Mouse (Mus musculus): ENCODE data around the gene March6. TPM values are rescaled to one million over a fixed set of nuclear protein-coding genes. Genes with fewer than 3 reads are reported as not detected.

March6 gene
- polyA plus RNA-seq, 1 experiment = 23.8 TPM

GRCm38 (mm10) chr15:31413662-31414061 lies 117.2 kb downstream of the March6 start:
- no peak for DNase-seq
- Histone ChIP-seq H3K4me1 (ENCODE audit: control insufficient read depth, insufficient read depth, low read length) (peaks cover 12% of the 10 kb centered on the region), H3K4me3 (replicated peaks; ENCODE audit: extremely low read depth, low read depth, low read length) (no peak overlapping the region)
- 94% methylated on average over 6 of the region's 6 CpGs for WGBS
- TF ChIP-seq CTCF (IDR thresholded peaks at IDR 0.05; ENCODE audit: insufficient read depth, low read length) (no peak), POLR2A (IDR thresholded peaks at IDR 0.05; ENCODE audit: borderline replicate concordance, extremely low read depth, low read depth, low read length) (no peak)

GRCm38 (mm10) chr15:31412933-31413332 lies 117.9 kb downstream of the March6 start:
- peak; percentile 36 for DNase-seq
- WGBS = 8% methylated on average over 3 of the region's 3 CpGs
- H3K4me1 ChIP-seq (ENCODE audit: control insufficient read depth, insufficient read depth, low read length) = peaks cover 11% of the 10 kb centered on the region
- TF ChIP-seq CTCF (IDR thresholded peaks at IDR 0.05; ENCODE audit: insufficient read depth, low read length) (no peak), POLR2A (IDR thresholded peaks at IDR 0.05; ENCODE audit: borderline replicate concordance, extremely low read depth, low read depth, low read length) (no peak)
- no peak overlapping the region for H3K4me3 ChIP-seq (replicated peaks; ENCODE audit: extremely low read depth, low read depth, low read length)

DNA sequence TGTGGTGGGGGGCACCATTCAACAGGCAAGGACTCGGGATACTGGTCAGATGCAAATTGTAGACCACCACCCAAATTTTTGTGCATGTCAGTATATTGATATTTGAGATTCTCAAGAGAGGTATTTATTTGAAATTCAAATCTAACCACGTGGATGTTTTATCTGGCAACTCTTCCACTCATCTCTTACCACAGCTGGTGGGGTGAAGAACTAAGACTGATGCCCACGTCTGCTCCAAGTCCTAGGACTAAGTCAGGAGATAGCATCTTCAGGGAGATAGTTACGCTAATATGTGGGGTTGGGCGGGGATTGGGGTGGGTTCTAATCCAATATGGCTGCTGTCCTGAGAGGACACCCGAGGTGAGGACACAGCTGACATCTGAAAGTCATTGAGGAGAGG lies 118.4 kb downstream of the March6 start:
- H3K4me3 ChIP-seq (replicated peaks; ENCODE audit: extremely low read depth, low read depth, low read length) = no peak overlapping the region
- no peak for DNase-seq
- no peak for TF ChIP-seq CTCF (IDR thresholded peaks at IDR 0.05; ENCODE audit: insufficient read depth, low read length)
- TF ChIP-seq POLR2A (IDR thresholded peaks at IDR 0.05; ENCODE audit: borderline replicate concordance, extremely low read depth, low read depth, low read length) = no peak
- H3K4me1 ChIP-seq (ENCODE audit: control insufficient read depth, insufficient read depth, low read length) = peaks cover 11% of the 10 kb centered on the region
- WGBS = 66% methylated on average over 6 of the region's 6 CpGs

GRCm38 (mm10) chr15:31407490-31407889 lies 123.4 kb downstream of the March6 start:
- no peak for TF ChIP-seq POLR2A (IDR thresholded peaks at IDR 0.05; ENCODE audit: borderline replicate concordance, extremely low read depth, low read depth, low read length)
- 57% methylated on average over 4 of the region's 4 CpGs for whole genome bisulfite sequencing
- Histone ChIP-seq H3K4me3 (replicated peaks; ENCODE audit: extremely low read depth, low read depth, low read length) (no peak overlapping the region), H3K4me1 (ENCODE audit: control insufficient read depth, insufficient read depth, low read length) (peaks cover 3% of the 10 kb centered on the region; the same call in 1 of the 2 replicates)
- no peak for DNase-seq

GRCm38 (mm10) chr15:31406881-31407280 lies 124.0 kb downstream of the March6 start:
- WGBS = 75% methylated on average over 5 of the region's 5 CpGs
- no peak overlapping the region for H3K4me3 ChIP-seq (replicated peaks; ENCODE audit: extremely low read depth, low read depth, low read length)
- TF ChIP-seq POLR2A (IDR thresholded peaks at IDR 0.05; ENCODE audit: borderline replicate concordance, extremely low read depth, low read depth, low read length) (no peak), CTCF (IDR thresholded peaks at IDR 0.05; ENCODE audit: insufficient read depth, low read length) (no peak)
- no peaks in the 10 kb centered on the region; the same call in 1 of the 2 replicates for H3K4me1 ChIP-seq (ENCODE audit: control insufficient read depth, insufficient read depth, low read length)
- DNase-seq = no peak

Other genes with a start within 250 kb of the March6 start
- 39.4 and 42.2 TPM in 2 replicates for gene Ankrd33b, start 163.3 kb downstream of the March6 start, polyA plus RNA-seq (2012; rRNA removed)
- 2.1 and 2.4 TPM in 2 replicates for gene Ropn1l, start 77.3 kb downstream of the March6 start, polyA plus RNA-seq (2012; rRNA removed)
- 20.6 and 34.1 TPM in 2 replicates for gene Cmbl, start 34.3 kb upstream of the March6 start, polyA plus RNA-seq (2012; rRNA removed)
- 50.0 and 75.7 TPM in 2 replicates for gene Cct5, start 70.8 kb upstream of the March6 start, polyA plus RNA-seq (2012; rRNA removed)
- 5.5 and 9.3 TPM in 2 replicates for gene Fam173b, start 70.8 kb upstream of the March6 start, polyA plus RNA-seq (2012; rRNA removed)

Measured in lung, adult 2 months (tissue).